Mouse (Mus musculus): ENCODE results near the gene Nova2. TPM values are rescaled to one million over a fixed set of nuclear protein-coding genes. Genes with fewer than 3 reads are reported as not detected.

The Nova2 gene
- polyA plus RNA-seq, 1 experiment from 2014 or later, result 15.9 TPM

GRCm38 (mm10) chr7:18962171-18962792, 36.6 kb downstream of the Nova2 start:
- H3K36me3 ChIP-seq (replicated peaks), result no peaks in the 10 kb centered on the region
- no peaks in the 10 kb centered on the region for H3K9me3 ChIP-seq
- no peak for ATAC-seq (replicated peaks)
- no peaks in the 10 kb centered on the region for H3K27me3 ChIP-seq (replicated peaks)
- H3K4me3 ChIP-seq, result peak overlapping the region; percentile 18
- 5% methylated on average over 17 of the region's 17 CpGs for WGBS
- no peak overlapping the region for H3K27ac ChIP-seq
- H3K9ac ChIP-seq, result peak overlapping the region; percentile 13
- H3K4me2 ChIP-seq, result peak overlapping the region; percentile 46
- H3K4me1 ChIP-seq, result peaks cover 52% of the 10 kb centered on the region

GRCm38 (mm10) chr7:18962795-18963194, 37.1 kb downstream of the Nova2 start:
- no peaks in the 10 kb centered on the region for H3K27me3 ChIP-seq (replicated peaks)
- no peak overlapping the region for H3K27ac ChIP-seq
- peak overlapping the region; percentile 13 for H3K9ac ChIP-seq
- WGBS, result 4% methylated on average over 19 of the region's 20 CpGs
- no peaks in the 10 kb centered on the region for H3K36me3 ChIP-seq (replicated peaks)
- peak overlapping the region; percentile 46 for H3K4me2 ChIP-seq
- 0 out of 2 replicates have a peak, but pooled peaks have one; percentile 5 for ATAC-seq (replicated peaks)
- peak overlapping the region; percentile 18 for H3K4me3 ChIP-seq
- no peaks in the 10 kb centered on the region for H3K9me3 ChIP-seq
- H3K4me1 ChIP-seq, result peaks cover 47% of the 10 kb centered on the region

- WGBS, result 4% methylated on average over 19 of the region's 19 CpGs
- Histone ChIP-seq H3K4me2 (peak overlapping the region; percentile 46), H3K27me3 (replicated peaks) (no peaks in the 10 kb centered on the region), H3K4me3 (no peak overlapping the region), H3K4me1 (peaks cover 41% of the 10 kb centered on the region), H3K9me3 (no peaks in the 10 kb centered on the region), H3K27ac (no peak overlapping the region), H3K9ac (no peak overlapping the region), H3K36me3 (replicated peaks) (no peaks in the 10 kb centered on the region)
- ATAC-seq (replicated peaks), result no peak
These were observed 37.7 kb downstream of the Nova2 start for GRCm38 (mm10) chr7:18963294-18963843.

- WGBS, result 83% methylated on average over 5 of the region's 5 CpGs
- H3K27me3 ChIP-seq (replicated peaks), result no peaks in the 10 kb centered on the region
- no peak overlapping the region for H3K4me2 ChIP-seq
- H3K36me3 ChIP-seq (replicated peaks), result no peaks in the 10 kb centered on the region
- no peak overlapping the region for H3K4me3 ChIP-seq
- no peak overlapping the region for H3K27ac ChIP-seq
- no peaks in the 10 kb centered on the region for H3K9me3 ChIP-seq
- H3K9ac ChIP-seq, result no peak overlapping the region
- ATAC-seq (replicated peaks), result no peak
- peaks cover 38% of the 10 kb centered on the region for H3K4me1 ChIP-seq
These were observed 39.6 kb downstream of the Nova2 start for GRCm38 (mm10) chr7:18965312-18965711.

GRCm38 (mm10) chr7:18967603-18968002, 41.9 kb downstream of the Nova2 start:
- Histone ChIP-seq H3K4me2 (no peak overlapping the region), H3K4me1 (peaks cover 16% of the 10 kb centered on the region), H3K9ac (no peak overlapping the region), H3K27ac (no peak overlapping the region), H3K27me3 (replicated peaks) (no peaks in the 10 kb centered on the region), H3K4me3 (no peak overlapping the region), H3K36me3 (replicated peaks) (no peaks in the 10 kb centered on the region), H3K9me3 (no peaks in the 10 kb centered on the region)
- ATAC-seq (replicated peaks), result peak; percentile 51
- WGBS, result 11% methylated on average over 8 of the region's 8 CpGs

- H3K4me1 ChIP-seq, result no peaks in the 10 kb centered on the region
- no peak overlapping the region for H3K27ac ChIP-seq
- H3K27me3 ChIP-seq (replicated peaks), result no peaks in the 10 kb centered on the region
- no peaks in the 10 kb centered on the region for H3K36me3 ChIP-seq (replicated peaks)
- no peaks in the 10 kb centered on the region for H3K9me3 ChIP-seq
- WGBS, result 88% methylated on average over 3 of the region's 3 CpGs
- no peak overlapping the region for H3K4me3 ChIP-seq
- H3K9ac ChIP-seq, result no peak overlapping the region
- ATAC-seq (replicated peaks), result no peak
- no peak overlapping the region for H3K4me2 ChIP-seq
These were observed 45.3 kb downstream of the Nova2 start for GRCm38 (mm10) chr7:18970956-18971355.

GRCm38 (mm10) chr7:18978381-18978780, 52.7 kb downstream of the Nova2 start:
- H3K27me3 ChIP-seq (replicated peaks), result no peaks in the 10 kb centered on the region
- no peaks in the 10 kb centered on the region for H3K36me3 ChIP-seq (replicated peaks)
- H3K4me2 ChIP-seq, result no peak overlapping the region
- no peak overlapping the region for H3K27ac ChIP-seq
- H3K4me1 ChIP-seq, result no peaks in the 10 kb centered on the region
- no peak overlapping the region for H3K9ac ChIP-seq
- 86% methylated on average over 9 of the region's 9 CpGs for WGBS
- no peak overlapping the region for H3K4me3 ChIP-seq
- H3K9me3 ChIP-seq, result no peaks in the 10 kb centered on the region
- no peak for ATAC-seq (replicated peaks)

- no peak overlapping the region for H3K9ac ChIP-seq
- WGBS, result 84% methylated on average over 2 of the region's 2 CpGs
These were observed 60.8 kb downstream of the Nova2 start for GRCm38 (mm10) chr7:18986503-18986902.

GRCm38 (mm10) chr7:18987100-18987499, 61.4 kb downstream of the Nova2 start, which contains the start of gene Nanos2:
Nanos2 (plus strand) TSS chr7:18987400.
- no peak within 1 kb of the TSS for H3K27ac ChIP-seq
- H3K9me3 ChIP-seq, result no peaks in the 10 kb centered on the region
- H3K27me3 ChIP-seq (replicated peaks), result no peaks in the 10 kb centered on the region
- no peak within 1 kb of the TSS for H3K4me2 ChIP-seq
- H3K36me3 ChIP-seq (replicated peaks), result no peaks in the 10 kb centered on the region
- ATAC-seq (replicated peaks), result no peak
- no peak within 1 kb of the TSS for H3K9ac ChIP-seq
- H3K4me1 ChIP-seq, result peaks cover 14% of the 10 kb centered on the region
- 73% methylated on average over 2 of the region's 2 CpGs for WGBS
- no peak within 1 kb of the TSS for H3K4me3 ChIP-seq

More at GRCm38 (mm10) chr7:18986503-18986902, 60.8 kb downstream of the Nova2 start:
- Histone ChIP-seq H3K9me3 (no peaks in the 10 kb centered on the region), H3K4me3 (no peak overlapping the region), H3K4me1 (peaks cover 9% of the 10 kb centered on the region), H3K4me2 (no peak overlapping the region), H3K27ac (no peak overlapping the region), H3K36me3 (replicated peaks) (no peaks in the 10 kb centered on the region), H3K27me3 (replicated peaks) (no peaks in the 10 kb centered on the region)
- no peak for ATAC-seq (replicated peaks)

GRCm38 (mm10) chr7:18987747-18988146, 62.1 kb downstream of the Nova2 start:
- Histone ChIP-seq H3K4me2 (no peak overlapping the region), H3K27ac (no peak overlapping the region), H3K36me3 (replicated peaks) (no peaks in the 10 kb centered on the region), H3K27me3 (replicated peaks) (no peaks in the 10 kb centered on the region), H3K9me3 (no peaks in the 10 kb centered on the region), H3K4me3 (no peak overlapping the region), H3K4me1 (peaks cover 20% of the 10 kb centered on the region), H3K9ac (no peak overlapping the region)
- 79% methylated on average over 13 of the region's 13 CpGs for WGBS
- no peak for ATAC-seq (replicated peaks)

- Histone ChIP-seq H3K27me3 (replicated peaks) (no peaks in the 10 kb centered on the region), H3K36me3 (replicated peaks) (no peaks in the 10 kb centered on the region), H3K27ac (no peak overlapping the region), H3K4me2 (no peak overlapping the region), H3K4me1 (peaks cover 31% of the 10 kb centered on the region), H3K4me3 (no peak overlapping the region), H3K9ac (no peak overlapping the region), H3K9me3 (no peaks in the 10 kb centered on the region)
- no peak for ATAC-seq (replicated peaks)
- WGBS, result 78% methylated on average over 6 of the region's 6 CpGs
These were observed 63.1 kb downstream of the Nova2 start for GRCm38 (mm10) chr7:18988780-18989179.

- Histone ChIP-seq H3K4me1 (peaks cover 42% of the 10 kb centered on the region), H3K36me3 (replicated peaks) (no peaks in the 10 kb centered on the region), H3K9me3 (no peaks in the 10 kb centered on the region), H3K4me3 (peak overlapping the region; percentile 61), H3K9ac (peak overlapping the region; percentile 21), H3K27ac (peak overlapping the region; percentile 87), H3K27me3 (replicated peaks) (no peaks in the 10 kb centered on the region), H3K4me2 (peak overlapping the region; percentile 91)
- WGBS, result 5% methylated on average over 5 of the region's 5 CpGs
- peak; percentile 24; the same call in 1 of the 2 replicates for ATAC-seq (replicated peaks)
These were observed 64.3 kb downstream of the Nova2 start for GRCm38 (mm10) chr7:18989995-18990394.
